Mouse (Mus musculus) limb, embryonic 12.5 days (tissue): ENCODE results near the gene Zkscan17. TPM values are rescaled to one million over a fixed set of nuclear protein-coding genes. Genes with fewer than 3 reads are reported as not detected.

Experiments used
- ATAC-seq: fragments of 200-750 bp; cut with Nextera tagmentation; 2 replicates; pipeline ENCODE4 v1.8.0; 2017; ENCODE audit warnings: low read depth, moderate TSS enrichment; ENCODE audit not compliant: insufficient number of reproducible peaks, insufficient read depth, low FRiP score, low TSS enrichment
- H3K27ac ChIP-seq: fragments of 300-500 bp; sonication (generic); 2 replicates; pipeline ENCODE4 v1.5.1; 2016; ENCODE audit warnings: mild to moderate bottlenecking, moderate library complexity
- H3K27me3 ChIP-seq: fragments of 300-500 bp; sonication (generic); 2 replicates; pipeline ENCODE4 v1.6.1; 2016; ENCODE audit warnings: mild to moderate bottlenecking, moderate library complexity
- H3K36me3 ChIP-seq: fragments of 300-500 bp; sonication (generic); 2 replicates; pipeline ENCODE4 v1.6.1; 2016; ENCODE audit warnings: mild to moderate bottlenecking, moderate library complexity
- H3K4me1 ChIP-seq: fragments of 300-500 bp; sonication (generic); replicated peaks from 2 replicates; pipeline ENCODE4 v1.6.1; 2016
- H3K4me2 ChIP-seq: fragments of 300-500 bp; sonication (generic); 2 replicates; pipeline ENCODE4 v1.6.1; 2016; ENCODE audit warnings: mild to moderate bottlenecking, moderate library complexity
- H3K4me3 ChIP-seq: fragments of 300-500 bp; sonication (generic); replicated peaks from 2 replicates; pipeline ENCODE4 v1.5.1; 2016; ENCODE audit warnings: mild to moderate bottlenecking
- H3K9ac ChIP-seq: fragments of 300-500 bp; sonication (generic); replicated peaks from 2 replicates; pipeline ENCODE4 v1.6.1; 2016; ENCODE audit warnings: mild to moderate bottlenecking, moderate library complexity
- H3K9me3 ChIP-seq: fragments of 300-500 bp; sonication (generic); 2 replicates; pipeline ENCODE4 v1.6.1; 2016; ENCODE audit warnings: mild to moderate bottlenecking, moderate library complexity
- WGBS: fragments of 180-500 bp; shearing (Covaris S2); methylation state at CpG from one replicate; pipeline ENCODE4 v1.1.7; 2016; 5-methylcytosine and 5-hydroxymethylcytosine counted together
- polyA plus RNA-seq: library from polyadenylated mRNA; unstranded; fragments of >200 nt; fragmentation: Nextera tagmentation; extraction: Ambion mirVana; gene quantifications from 2 replicates; pipeline ENCODE4 v1.2.1, GENCODE M21; 2016

Zkscan17 gene
- polyA plus RNA-seq, 1 experiment from 2014 or later: 34.6 TPM

GRCm38 (mm10) chr11:59541324-59541723 lies 14.8 kb upstream of the Zkscan17 start, which contains the start of gene Nlrp3:
Gene Nlrp3 (plus strand): TSS chr11:59541568.
- Histone ChIP-seq H3K9ac (no peak within 1 kb of the TSS), H3K4me3 (no peak within 1 kb of the TSS), H3K36me3 (no peaks in the 10 kb centered on the region), H3K9me3 (no peaks in the 10 kb centered on the region), H3K27ac (no peak within 1 kb of the TSS), H3K4me2 (no peak within 1 kb of the TSS), H3K4me1 (peaks cover 12% of the 10 kb centered on the region; the same call in 1 of the 2 replicates), H3K27me3 (0 out of 2 replicates have a peak, but pooled peaks cover 2% of the 10 kb centered on the region)
- no peak for ATAC-seq
- 56% methylated on average over 3 of the region's 3 CpGs for WGBS

GRCm38 (mm10) chr11:59540123-59540522 lies 13.6 kb upstream of the Zkscan17 start:
- no peak overlapping the region for H3K4me3 ChIP-seq
- H3K9me3 ChIP-seq: no peaks in the 10 kb centered on the region
- no peaks in the 10 kb centered on the region for H3K36me3 ChIP-seq
- H3K4me2 ChIP-seq: no peak overlapping the region
- ATAC-seq: no peak
- H3K4me1 ChIP-seq: peaks cover 12% of the 10 kb centered on the region; the same call in 1 of the 2 replicates
- no peak overlapping the region for H3K9ac ChIP-seq
- 79% methylated on average over 3 of the region's 3 CpGs for WGBS
- H3K27ac ChIP-seq: no peak overlapping the region
- H3K27me3 ChIP-seq: no peaks in the 10 kb centered on the region

GRCm38 (mm10) chr11:59538387-59538786 lies 11.8 kb upstream of the Zkscan17 start:
- Histone ChIP-seq H3K4me1 (peaks cover 12% of the 10 kb centered on the region; the same call in 1 of the 2 replicates), H3K27me3 (no peaks in the 10 kb centered on the region), H3K9ac (no peak overlapping the region), H3K4me2 (peak overlapping the region; percentile 19; the same call in 1 of the 2 replicates), H3K36me3 (no peaks in the 10 kb centered on the region), H3K4me3 (no peak overlapping the region), H3K9me3 (no peaks in the 10 kb centered on the region), H3K27ac (no peak overlapping the region)
- WGBS: 39% methylated on average over 11 of the region's 11 CpGs
- ATAC-seq: no peak

- no peaks in the 10 kb centered on the region for H3K27me3 ChIP-seq
- 65% methylated on average over 16 of the region's 16 CpGs for WGBS
- H3K9me3 ChIP-seq: no peaks in the 10 kb centered on the region
- no peak overlapping the region for H3K4me3 ChIP-seq
- H3K36me3 ChIP-seq: no peaks in the 10 kb centered on the region
- no peak overlapping the region for H3K4me2 ChIP-seq
- H3K27ac ChIP-seq: no peak overlapping the region
- no peak for ATAC-seq
- H3K9ac ChIP-seq: no peak overlapping the region
- H3K4me1 ChIP-seq: peaks cover 12% of the 10 kb centered on the region; the same call in 1 of the 2 replicates
Observed at GRCm38 (mm10) chr11:59537218-59538130, 10.9 kb upstream of the Zkscan17 start.

GRCm38 (mm10) chr11:59531562-59531961 lies 5.0 kb upstream of the Zkscan17 start:
- Histone ChIP-seq H3K9ac (no peak overlapping the region), H3K4me3 (no peak overlapping the region), H3K4me1 (peaks cover 7% of the 10 kb centered on the region), H3K36me3 (no peaks in the 10 kb centered on the region), H3K4me2 (no peak overlapping the region), H3K27me3 (no peaks in the 10 kb centered on the region), H3K27ac (no peak overlapping the region), H3K9me3 (no peaks in the 10 kb centered on the region)
- WGBS: 75% methylated on average over 5 of the region's 5 CpGs
- 0 out of 2 replicates have a peak, but pooled peaks have one; percentile 26 for ATAC-seq

- H3K4me3 ChIP-seq: no peak overlapping the region
- peaks cover 7% of the 10 kb centered on the region for H3K4me1 ChIP-seq
- H3K9ac ChIP-seq: no peak overlapping the region
- no peaks in the 10 kb centered on the region for H3K9me3 ChIP-seq
- H3K27me3 ChIP-seq: no peaks in the 10 kb centered on the region
- H3K27ac ChIP-seq: no peak overlapping the region
- no peaks in the 10 kb centered on the region for H3K36me3 ChIP-seq
- WGBS: 73% methylated on average over 6 of the region's 6 CpGs
- ATAC-seq: peak; percentile 26; the same call in 1 of the 2 replicates
- no peak overlapping the region for H3K4me2 ChIP-seq
Observed at GRCm38 (mm10) chr11:59530870-59531535, 4.5 kb upstream of the Zkscan17 start.

GRCm38 (mm10) chr11:59530221-59530620 lies 3.7 kb upstream of the Zkscan17 start:
- Histone ChIP-seq H3K4me1 (peaks cover 7% of the 10 kb centered on the region), H3K9me3 (no peaks in the 10 kb centered on the region), H3K27ac (no peak overlapping the region), H3K4me2 (no peak overlapping the region), H3K4me3 (no peak overlapping the region), H3K27me3 (no peaks in the 10 kb centered on the region), H3K36me3 (no peaks in the 10 kb centered on the region), H3K9ac (no peak overlapping the region)
- no peak for ATAC-seq
- WGBS: 84% methylated on average over 5 of the region's 5 CpGs

GRCm38 (mm10) chr11:59525237-59525636 lies 1.3 kb downstream of the Zkscan17 start:
- WGBS: 8% methylated on average over 10 of the region's 10 CpGs
- no peak overlapping the region for H3K27ac ChIP-seq
- no peak overlapping the region for H3K4me2 ChIP-seq
- no peak overlapping the region for H3K4me3 ChIP-seq
- no peaks in the 10 kb centered on the region for H3K36me3 ChIP-seq
- no peak for ATAC-seq
- peaks cover 4% of the 10 kb centered on the region; the same call in 1 of the 2 replicates for H3K9me3 ChIP-seq
- no peaks in the 10 kb centered on the region for H3K27me3 ChIP-seq
- H3K9ac ChIP-seq: no peak overlapping the region
- 0 out of 2 replicates have a peak, but pooled peaks cover 3% of the 10 kb centered on the region for H3K4me1 ChIP-seq

- no peak overlapping the region for H3K4me2 ChIP-seq
- WGBS: 96% methylated on average over 2 of the region's 2 CpGs
Observed at GRCm38 (mm10) chr11:59524150-59524549, 2.4 kb downstream of the Zkscan17 start.

GRCm38 (mm10) chr11:59519741-59520495 lies 6.6 kb downstream of the Zkscan17 start:
- peaks cover 4% of the 10 kb centered on the region; the same call in 1 of the 2 replicates for H3K9me3 ChIP-seq
- no peaks in the 10 kb centered on the region for H3K36me3 ChIP-seq
- no peaks in the 10 kb centered on the region for H3K27me3 ChIP-seq
- no peak for ATAC-seq
- no peak overlapping the region for H3K27ac ChIP-seq
- 71% methylated on average over 6 of the region's 6 CpGs for WGBS
- H3K4me3 ChIP-seq: no peak overlapping the region
- peaks cover 11% of the 10 kb centered on the region; the same call in 1 of the 2 replicates for H3K4me1 ChIP-seq
- no peak overlapping the region for H3K9ac ChIP-seq
- no peak overlapping the region for H3K4me2 ChIP-seq

More at GRCm38 (mm10) chr11:59524150-59524549, 2.4 kb downstream of the Zkscan17 start:
- H3K9me3 ChIP-seq: peaks cover 4% of the 10 kb centered on the region; the same call in 1 of the 2 replicates
- H3K36me3 ChIP-seq: no peaks in the 10 kb centered on the region
- no peaks in the 10 kb centered on the region for H3K27me3 ChIP-seq
- peaks cover 8% of the 10 kb centered on the region; the same call in 1 of the 2 replicates for H3K4me1 ChIP-seq
- ATAC-seq: no peak
- no peak overlapping the region for H3K27ac ChIP-seq
- H3K4me3 ChIP-seq: no peak overlapping the region
- H3K9ac ChIP-seq: no peak overlapping the region
